Mouse (Mus musculus): ENCODE measurements around the gene Gm20906.
"Not testable (repeated sequence)": the region's sequence is repeated elsewhere in the genome, so short reads cannot be mapped to it uniquely, and the experiment has no call there.

Gene Gm20906

GRCm38 (mm10) chrY:87550666-87551065 is at the start of gene Gm20906:
Gene Gm20906 (plus strand): TSS chrY:87550966.
- not testable (repeated sequence) for DNase-seq (ENCODE audit: low spot score)
